Mouse (Mus musculus) erythroblast, embryonic 14.5 days (primary cell): Measurements from ENCODE around the gene Rasl11a. TPM values are rescaled to one million over a fixed set of nuclear protein-coding genes. Genes with fewer than 3 reads are reported as not detected.
A peak's percentile ranks its signal among the peaks of the same experiment; 100 is the strongest.
"Not testable (repeated sequence)": the region's sequence is repeated elsewhere in the genome, so short reads cannot be mapped to it uniquely, and the experiment has no call there.

Experiments used
- H3K27me3 ChIP-seq: 2 replicates; pipeline ENCODE4 v1.6.1; 2012; ENCODE audit warnings: inconsistent platforms; ENCODE audit not compliant: control insufficient read depth
- H3K36me3 ChIP-seq: 2 replicates; pipeline ENCODE4 v1.6.1; 2012; ENCODE audit warnings: mild to moderate bottlenecking, inconsistent platforms; ENCODE audit not compliant: control insufficient read depth
- H3K4me1 ChIP-seq: 2 replicates; pipeline ENCODE4 v1.6.1; 2012; ENCODE audit warnings: inconsistent platforms; ENCODE audit not compliant: control insufficient read depth
- H3K4me3 ChIP-seq: replicated peaks from 2 replicates; pipeline ENCODE3; 2012; ENCODE audit warnings: moderate library complexity, mild to moderate bottlenecking, inconsistent platforms
- H3K9me3 ChIP-seq: 2 replicates; pipeline ENCODE4 v1.6.1; 2012; ENCODE audit warnings: low read length, inconsistent platforms, mixed read lengths; ENCODE audit not compliant: control insufficient read depth
- GATA1 ChIP-seq: IDR thresholded peaks from 2 replicates; pipeline ENCODE4 v1.6.1; 2012; ENCODE audit warnings: low read length, inconsistent platforms, mixed read lengths
- TAL1 ChIP-seq: IDR thresholded peaks from 3 replicates; pipeline ENCODE4 v1.6.1; 2012; ENCODE audit warnings: low read length, inconsistent platforms, mixed read lengths
- polyA plus RNA-seq: library from polyadenylated mRNA; stranded (reverse); fragments of >175 nt; gene quantifications from 2 replicates; pipeline ENCODE4 v1.2.3, GENCODE M21; 2012

Rasl11a gene
- polyA plus RNA-seq, 1 experiment = 0.05 TPM

- Histone ChIP-seq H3K36me3 (no peaks in the 10 kb centered on the region), H3K4me1 (peaks cover 8% of the 10 kb centered on the region), H3K4me3 (no peak overlapping the region), H3K9me3 (peaks cover 7% of the 10 kb centered on the region), H3K27me3 (peaks cover 3% of the 10 kb centered on the region)
- TF ChIP-seq GATA1 (no peak), TAL1 (no peak)
Measured at GRCm38 (mm10) chr5:146872981-146873631, 28.2 kb downstream of the Rasl11a start.

GRCm38 (mm10) chr5:146876024-146876423 is 31.2 kb downstream of the Rasl11a start:
- Histone ChIP-seq H3K27me3 (peaks cover 12% of the 10 kb centered on the region), H3K4me3 (no peak overlapping the region), H3K4me1 (peaks cover 2% of the 10 kb centered on the region), H3K9me3 (0 out of 2 replicates have a peak, but pooled peaks cover 5% of the 10 kb centered on the region), H3K36me3 (no peaks in the 10 kb centered on the region)
- TF ChIP-seq GATA1 (no peak), TAL1 (no peak)

- not testable (repeated sequence) for H3K36me3 ChIP-seq, H3K4me1 ChIP-seq, H3K4me3 ChIP-seq, H3K9me3 ChIP-seq
- H3K27me3 ChIP-seq = peaks cover 13% of the 10 kb centered on the region
Measured at GRCm38 (mm10) chr5:146877882-146878281, 33.0 kb downstream of the Rasl11a start.

GRCm38 (mm10) chr5:146882261-146882660 is 37.4 kb downstream of the Rasl11a start:
- Histone ChIP-seq H3K4me3 (no peak overlapping the region), H3K36me3 (no peaks in the 10 kb centered on the region), H3K27me3 (peaks cover 11% of the 10 kb centered on the region), H3K4me1 (peaks cover 19% of the 10 kb centered on the region), H3K9me3 (0 out of 2 replicates have a peak, but pooled peaks cover 3% of the 10 kb centered on the region)
- TF ChIP-seq TAL1 (no peak), GATA1 (no peak)

GRCm38 (mm10) chr5:146883053-146883452 is 38.2 kb downstream of the Rasl11a start:
- TF ChIP-seq TAL1 = no peak
- no peak for TF ChIP-seq GATA1
- Histone ChIP-seq H3K4me1 (peaks cover 17% of the 10 kb centered on the region), H3K9me3 (0 out of 2 replicates have a peak, but pooled peaks cover 3% of the 10 kb centered on the region), H3K4me3 (peak overlapping the region; percentile 63), H3K27me3 (peaks cover 11% of the 10 kb centered on the region), H3K36me3 (no peaks in the 10 kb centered on the region)

GRCm38 (mm10) chr5:146883486-146884272 is 38.8 kb downstream of the Rasl11a start:
- Histone ChIP-seq H3K27me3 (peaks cover 9% of the 10 kb centered on the region), H3K4me3 (peak overlapping the region; percentile 63), H3K4me1 (peaks cover 17% of the 10 kb centered on the region), H3K36me3 (no peaks in the 10 kb centered on the region), H3K9me3 (0 out of 2 replicates have a peak, but pooled peaks cover 3% of the 10 kb centered on the region)
- TF ChIP-seq TAL1 = no peak
- no peak for TF ChIP-seq GATA1

- Histone ChIP-seq H3K4me3 (no peak overlapping the region), H3K27me3 (no peaks in the 10 kb centered on the region), H3K4me1 (peaks cover 5% of the 10 kb centered on the region), H3K9me3 (peaks cover 3% of the 10 kb centered on the region), H3K36me3 (no peaks in the 10 kb centered on the region)
- TF ChIP-seq TAL1 (no peak), GATA1 (no peak)
Measured at GRCm38 (mm10) chr5:146891127-146891526, 46.3 kb downstream of the Rasl11a start.

- Histone ChIP-seq H3K9me3 (peaks cover 3% of the 10 kb centered on the region), H3K27me3 (no peaks in the 10 kb centered on the region), H3K4me1 (peaks cover 8% of the 10 kb centered on the region), H3K36me3 (no peaks in the 10 kb centered on the region), H3K4me3 (no peak overlapping the region)
- TF ChIP-seq GATA1 (no peak), TAL1 (no peak)
Measured at GRCm38 (mm10) chr5:146892904-146893303, 48.0 kb downstream of the Rasl11a start.

- Histone ChIP-seq H3K4me1 (peaks cover 8% of the 10 kb centered on the region), H3K9me3 (peaks cover 3% of the 10 kb centered on the region), H3K27me3 (no peaks in the 10 kb centered on the region), H3K36me3 (no peaks in the 10 kb centered on the region), H3K4me3 (no peak overlapping the region)
- TF ChIP-seq TAL1 (no peak), GATA1 (no peak)
Measured at GRCm38 (mm10) chr5:146893478-146894182, 48.8 kb downstream of the Rasl11a start.

GRCm38 (mm10) chr5:146895667-146896066 is 50.8 kb downstream of the Rasl11a start:
- H3K4me1 ChIP-seq, H3K4me3 ChIP-seq, H3K27me3 ChIP-seq, H3K9me3 ChIP-seq, H3K36me3 ChIP-seq: not testable (repeated sequence)
